Mouse (Mus musculus) spleen, adult 2 months (tissue): ENCODE measurements at regions not wholly inside any gene's neighbourhood (a gene's known extent, or its start where the extent isn't known, plus 50 kb on each side); places are given as distances from the start of the nearest gene placed in this dataset.
"Not testable (repeated sequence)": the region's sequence is repeated elsewhere in the genome, so short reads cannot be mapped to it uniquely, and the experiment has no call there.

Source experiments
- DNase-seq, 2 experiments: peaks; one replicate each; pipeline versions ENCODE4 v3.0.0 to v3.0.0-alpha.2; 2012 to 2021; ENCODE audit warnings: low spot score in 2 of 2, low read depth in 1 of 2
- H3K27ac ChIP-seq: fragments of 200-500 bp; 2 replicates; pipeline ENCODE4 v1.5.1; 2012; ENCODE audit warnings: low read length, inconsistent platforms; ENCODE audit not compliant: insufficient read depth
- H3K27me3 ChIP-seq: fragments of 200-500 bp; 2 replicates; pipeline ENCODE4 v1.6.1; 2012; ENCODE audit warnings: mild to moderate bottlenecking, moderate library complexity, low read length, inconsistent platforms; ENCODE audit not compliant: control insufficient read depth, insufficient read depth
- H3K36me3 ChIP-seq: fragments of 200-500 bp; 2 replicates; pipeline ENCODE4 v1.6.1; 2012; ENCODE audit warnings: mild to moderate bottlenecking, low read length, inconsistent platforms; ENCODE audit not compliant: control insufficient read depth, insufficient read depth
- H3K4me1 ChIP-seq: fragments of 200-500 bp; 2 replicates; pipeline ENCODE4 v1.6.1; 2011; ENCODE audit warnings: inconsistent platforms; ENCODE audit not compliant: control insufficient read depth, insufficient read depth, insufficient read length
- H3K4me3 ChIP-seq: fragments of 200-500 bp; 2 replicates; pipeline ENCODE4 v1.5.1; 2011; ENCODE audit warnings: mild to moderate bottlenecking, inconsistent platforms; ENCODE audit not compliant: insufficient read depth, insufficient read length; ENCODE audit errors: extremely low read depth
- CTCF ChIP-seq: fragments of 200-500 bp; IDR thresholded peaks from 2 replicates; pipeline ENCODE4 v1.5.1; 2011; ENCODE audit warnings: mild to moderate bottlenecking, inconsistent platforms; ENCODE audit not compliant: insufficient read depth, insufficient read length, insufficient replicate concordance; ENCODE audit errors: extremely low read depth
- POLR2A ChIP-seq: fragments of 200-500 bp; IDR thresholded peaks from 2 replicates; pipeline ENCODE4 v1.6.1; 2011; ENCODE audit warnings: low read depth, low read length, inconsistent platforms
- WGBS: fragments of 180-500 bp; shearing (Covaris S2); methylation state at CpG from one replicate; pipeline ENCODE4 v1.1.7; 2018; 5-methylcytosine and 5-hydroxymethylcytosine counted together

DNA sequence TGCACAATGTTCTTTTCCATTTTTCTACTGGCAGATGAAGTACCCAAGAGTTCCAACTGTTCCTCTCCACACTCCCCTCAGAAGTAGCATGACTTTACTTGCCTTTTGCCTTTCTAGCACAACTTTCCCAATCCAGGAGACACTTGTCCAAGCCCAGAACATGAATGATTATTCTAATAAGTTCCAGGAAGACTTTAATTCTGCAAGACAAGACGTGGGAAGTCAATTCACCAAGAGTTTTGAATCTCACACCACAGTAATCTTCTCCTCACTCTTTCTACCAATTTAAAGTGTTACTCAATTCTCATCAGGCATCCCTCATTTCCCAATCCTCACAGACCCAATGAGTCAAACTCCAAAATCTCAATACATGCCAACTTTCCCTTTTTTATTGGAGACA lies 122.4 kb downstream of the Car2 start:
- 89% methylated on average over 1 of the region's 1 CpGs for WGBS
- Histone ChIP-seq H3K4me3 (no peak overlapping the region), H3K36me3 (no peaks in the 10 kb centered on the region), H3K4me1 (no peaks in the 10 kb centered on the region), H3K27me3 (no peaks in the 10 kb centered on the region), H3K27ac (no peak overlapping the region)
- no peak for TF ChIP-seq CTCF
- TF ChIP-seq POLR2A, result no peak
- no peak for DNase-seq

DNA sequence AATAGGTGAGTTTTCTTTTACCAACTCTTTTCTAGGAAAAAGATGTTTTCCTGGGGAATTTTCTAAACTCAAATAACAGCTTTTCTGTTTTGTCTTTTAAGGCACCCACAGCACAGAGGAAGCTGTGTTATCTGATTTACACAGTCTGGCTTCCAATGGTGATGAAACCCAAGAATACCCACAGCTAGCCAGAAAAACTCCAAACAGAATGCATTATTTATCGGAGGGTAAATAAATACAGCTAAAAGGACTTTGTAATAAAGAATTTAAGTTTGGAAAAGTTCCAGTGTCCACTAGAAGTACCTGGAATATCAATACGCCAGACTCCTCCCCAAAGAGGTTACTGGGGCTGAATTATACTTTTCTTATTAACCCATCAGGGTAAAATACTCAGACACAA lies 123.7 kb downstream of the Car2 start:
- H3K27me3 ChIP-seq, result no peaks in the 10 kb centered on the region
- TF ChIP-seq CTCF (no peak), POLR2A (no peak)
- WGBS, result 96% methylated on average over 2 of the region's 2 CpGs

DNA sequence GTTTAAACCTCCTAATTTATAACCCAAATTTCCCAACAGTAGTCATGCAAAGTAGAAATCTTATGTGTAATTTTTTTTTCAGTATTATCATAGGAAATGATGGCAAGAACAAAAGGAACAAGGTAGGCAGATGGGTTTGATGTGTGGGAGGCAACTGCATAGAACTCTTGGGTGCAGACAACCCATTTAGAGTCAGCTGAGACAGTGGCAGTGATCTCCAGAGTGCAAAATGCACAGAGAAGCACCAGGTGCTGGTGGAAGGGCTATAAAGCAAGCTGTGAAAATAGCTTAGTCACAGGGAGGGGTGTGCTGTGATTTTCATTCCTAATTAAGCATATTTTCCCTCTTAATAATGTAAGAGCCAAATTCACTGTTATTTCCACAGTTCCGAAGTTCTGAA lies 130.5 kb downstream of the Car2 start:
- Histone ChIP-seq H3K27ac (no peak overlapping the region), H3K36me3 (no peaks in the 10 kb centered on the region), H3K4me3 (no peak overlapping the region), H3K27me3 (no peaks in the 10 kb centered on the region), H3K4me1 (no peaks in the 10 kb centered on the region)
- 91% methylated on average over 1 of the region's 1 CpGs for WGBS
- TF ChIP-seq CTCF (no peak), POLR2A (no peak)
- DNase-seq, result no peak

More for the DNA sequence above, 123.7 kb downstream of the Car2 start:
- no peaks in the 10 kb centered on the region for H3K4me1 ChIP-seq
- H3K27ac ChIP-seq, result no peak overlapping the region
- DNase-seq, result no peak
- H3K36me3 ChIP-seq, result no peaks in the 10 kb centered on the region
- no peak overlapping the region for H3K4me3 ChIP-seq

DNA sequence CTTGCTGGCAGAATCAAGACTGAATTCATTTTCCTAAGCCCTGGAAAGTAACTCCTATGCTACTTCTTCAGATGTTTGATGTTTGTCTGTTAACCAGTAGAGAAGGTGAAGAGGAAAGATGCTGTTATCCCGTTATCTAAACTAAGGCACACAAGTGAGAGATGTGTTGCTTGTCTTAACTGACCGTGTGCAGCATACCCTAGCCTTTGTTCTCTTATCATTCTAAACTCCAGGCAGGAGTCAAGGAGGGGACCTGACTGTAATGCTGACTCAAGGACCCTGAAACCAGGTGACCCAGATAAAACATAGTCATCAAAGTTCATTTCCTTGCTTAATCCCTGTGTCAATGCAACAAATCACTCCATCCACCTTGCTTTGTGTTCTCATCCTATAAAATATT lies 136.7 kb downstream of the Car2 start:
- Histone ChIP-seq H3K27ac (no peak overlapping the region), H3K36me3 (no peaks in the 10 kb centered on the region), H3K4me3 (no peak overlapping the region), H3K4me1 (no peaks in the 10 kb centered on the region), H3K27me3 (no peaks in the 10 kb centered on the region)
- TF ChIP-seq POLR2A, result no peak
- TF ChIP-seq CTCF, result no peak
- WGBS, result 88% methylated on average over 2 of the region's 2 CpGs
- DNase-seq, result no peak

DNA sequence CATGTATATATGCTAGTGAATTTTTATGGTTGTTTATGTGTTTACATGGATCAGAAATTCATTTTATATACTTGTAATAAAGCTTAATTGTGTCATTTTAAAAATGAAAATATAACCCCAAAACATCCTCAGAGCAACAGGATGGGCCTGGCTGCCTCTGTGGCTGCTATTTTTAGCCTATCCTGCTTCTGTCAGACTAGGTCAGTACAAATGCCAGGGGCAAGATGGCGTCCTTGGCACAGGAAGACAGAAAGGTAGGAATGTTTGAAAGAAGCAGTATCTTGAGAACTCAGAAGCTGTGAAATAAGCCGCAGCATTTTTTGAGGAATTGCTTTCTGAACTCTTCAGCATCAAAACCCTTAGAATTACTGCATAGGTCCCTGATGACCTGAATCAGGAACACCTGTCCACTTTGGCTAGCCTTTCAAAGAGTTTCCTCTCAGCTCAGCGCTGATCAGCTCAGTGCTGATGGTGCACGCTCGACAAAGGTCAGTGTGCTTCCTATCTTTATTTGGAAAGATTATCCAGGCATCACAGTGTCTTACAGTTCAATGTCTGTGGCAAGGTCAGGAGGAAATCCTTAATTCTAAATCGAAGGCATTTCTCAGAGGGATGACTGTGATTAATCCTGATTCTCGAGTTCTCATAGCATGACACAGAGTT lies 154.9 kb downstream of the Car2 start:
- TF ChIP-seq CTCF, result no peak
- TF ChIP-seq POLR2A, result no peak
- Histone ChIP-seq H3K36me3 (no peaks in the 10 kb centered on the region), H3K27me3 (no peaks in the 10 kb centered on the region), H3K27ac (no peak overlapping the region), H3K4me3 (no peak overlapping the region), H3K4me1 (no peaks in the 10 kb centered on the region)
- WGBS, result 85% methylated on average over 7 of the region's 7 CpGs
- no peak for DNase-seq

DNA sequence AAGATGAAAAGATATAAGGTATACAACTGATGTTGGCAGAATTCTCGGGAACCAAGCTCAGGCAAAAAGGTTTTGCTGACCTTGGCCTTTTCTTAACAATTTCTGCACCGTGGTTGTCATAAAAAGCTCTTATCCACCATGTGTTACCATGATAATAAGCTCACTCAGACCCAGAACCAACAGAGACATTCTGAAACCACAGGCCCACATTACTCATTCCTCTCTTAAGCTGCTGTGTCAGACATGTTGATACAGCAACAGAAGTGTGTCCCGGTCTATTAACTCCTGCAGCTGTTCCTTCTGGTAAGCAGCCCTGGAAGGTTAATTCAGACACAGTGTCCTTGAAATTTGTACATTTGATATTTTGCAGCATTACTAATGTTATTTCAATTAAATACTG lies 167.9 kb downstream of the Car2 start:
- Histone ChIP-seq H3K27ac (no peak overlapping the region), H3K4me3 (no peak overlapping the region), H3K4me1 (no peaks in the 10 kb centered on the region), H3K36me3 (no peaks in the 10 kb centered on the region), H3K27me3 (no peaks in the 10 kb centered on the region)
- no peak for DNase-seq
- TF ChIP-seq POLR2A, result no peak
- 79% methylated on average over 3 of the region's 3 CpGs for WGBS

DNA sequence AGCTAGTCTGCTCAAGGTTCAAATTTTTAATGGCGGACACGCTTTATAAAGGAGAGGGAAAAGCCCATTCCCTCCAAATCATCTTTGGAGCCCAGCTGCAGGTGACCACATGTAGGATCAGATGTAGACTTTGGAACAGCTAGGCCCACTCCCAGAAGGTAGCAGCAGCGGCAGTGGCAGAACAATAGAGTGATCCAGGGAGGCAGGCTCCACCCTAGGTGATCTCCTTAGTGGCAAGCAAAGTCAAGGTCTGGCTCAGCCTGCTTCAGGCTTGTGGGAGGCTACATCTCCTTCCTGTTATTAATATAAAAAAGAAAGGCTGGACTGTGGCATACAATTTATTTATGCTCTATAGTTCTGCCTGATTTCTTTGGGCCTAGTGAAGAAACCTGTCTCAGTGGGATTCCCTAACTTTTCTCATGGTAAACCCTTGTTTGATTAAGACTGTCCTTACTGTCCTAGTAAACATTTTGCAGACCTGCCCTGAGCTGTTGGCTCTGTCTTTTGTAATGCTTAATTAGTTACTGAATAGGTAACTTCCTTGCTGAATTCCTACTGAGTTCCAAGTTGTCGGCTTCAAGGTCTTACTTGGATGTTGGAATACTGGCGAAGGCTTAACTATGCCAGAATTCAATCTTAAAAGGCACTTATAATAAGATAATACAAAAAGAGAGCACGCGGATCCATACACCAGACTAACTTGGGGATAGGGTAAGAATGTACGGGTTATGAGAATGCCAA lies 169.6 kb downstream of the Car2 start:
- not testable (repeated sequence) for H3K27me3 ChIP-seq, H3K4me3 ChIP-seq, H3K27ac ChIP-seq, H3K4me1 ChIP-seq, H3K36me3 ChIP-seq, DNase-seq
- 97% methylated on average over 8 of the region's 8 CpGs for WGBS

DNA sequence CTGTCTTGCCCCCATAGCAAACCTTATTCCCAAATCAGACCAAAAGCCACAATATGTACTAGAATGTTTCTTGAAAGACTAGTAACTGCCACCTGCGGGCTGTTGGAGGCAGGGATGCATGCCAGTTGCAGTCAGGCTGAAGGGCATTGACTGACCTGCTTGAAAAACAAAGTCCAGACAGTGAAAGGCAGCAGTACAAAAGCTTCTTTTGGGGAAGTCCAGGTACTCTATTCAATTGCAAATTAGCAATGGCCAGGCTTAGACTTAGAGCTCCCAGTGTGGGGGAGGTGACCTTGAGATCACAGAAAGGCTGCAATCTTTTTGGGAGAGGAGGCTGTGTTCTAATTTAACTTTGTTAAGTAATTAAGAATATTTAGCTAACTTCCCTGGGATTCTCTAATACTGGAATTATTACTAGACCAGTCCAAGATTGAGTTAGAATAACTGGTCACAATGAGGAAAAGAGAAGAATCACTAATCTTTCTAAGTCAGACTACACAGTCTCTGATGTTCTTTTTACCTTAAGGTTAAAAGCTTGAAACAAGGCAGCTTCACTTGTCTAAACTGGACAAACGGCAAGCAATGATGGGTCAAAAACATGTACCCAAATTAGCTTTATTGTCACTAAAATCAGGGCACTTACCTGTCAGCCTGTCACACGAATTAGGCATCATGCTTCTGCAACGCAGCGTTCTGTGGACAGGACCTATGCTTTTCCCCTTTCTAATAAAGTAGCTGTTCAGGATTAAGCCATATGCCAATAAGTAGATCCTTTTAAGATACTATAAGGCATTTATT lies 170.9 kb downstream of the Car2 start:
- not testable (repeated sequence) for DNase-seq, H3K36me3 ChIP-seq, H3K4me1 ChIP-seq, H3K27me3 ChIP-seq, H3K4me3 ChIP-seq, H3K27ac ChIP-seq
- WGBS, result 93% methylated on average over 5 of the region's 5 CpGs
